Comparison of ENCODE assay signal across 8 mouse cellular contexts in the genomic region with DNA sequence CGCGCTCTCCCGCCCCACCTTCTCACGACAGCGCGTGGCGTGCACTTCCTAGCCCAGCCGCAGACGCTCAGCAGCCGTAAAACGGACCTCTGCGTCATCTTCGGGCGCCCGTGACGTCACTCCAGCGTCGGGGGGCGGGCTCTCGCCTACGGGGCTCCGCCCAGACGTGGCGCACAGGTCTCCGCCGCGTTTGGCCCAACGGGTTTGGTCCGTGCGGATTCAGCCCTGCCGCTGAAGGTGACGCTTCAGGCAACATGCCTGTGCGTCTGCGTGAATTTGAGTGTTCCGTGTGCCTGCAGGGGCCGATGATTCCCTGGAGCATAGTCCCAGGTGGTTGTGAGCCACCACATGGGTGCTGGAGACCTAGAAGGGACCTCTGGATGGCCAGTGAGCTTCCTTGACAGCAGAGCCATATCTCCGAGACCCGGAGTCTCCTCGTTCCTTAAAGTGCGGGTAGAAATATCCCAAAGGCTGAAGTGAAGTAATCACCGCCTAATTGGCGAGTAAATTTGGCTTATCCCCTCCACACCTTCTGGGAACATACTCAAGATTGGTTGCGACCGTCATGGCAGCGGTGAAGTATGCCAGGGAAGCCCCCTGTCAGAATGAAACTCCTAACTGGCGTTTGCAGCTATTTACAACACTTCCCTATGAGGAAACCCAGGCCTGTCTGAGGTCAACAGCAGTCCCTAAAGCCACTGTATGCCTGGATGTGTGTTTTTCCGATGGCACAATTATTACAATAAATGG. TPM values are rescaled to one million over a fixed set of nuclear protein-coding genes. Genes with fewer than 3 reads are reported as not detected.
A peak's percentile ranks its signal among the peaks of the same experiment; 100 is the strongest.
DNase-seq lines count a peak whose midpoint lies in the region; ATAC-seq and TF ChIP-seq lines count a peak whose summit lies in the region.

A gene (minus strand): TSS at position 110 of the 750 bp plus-strand sequence.

- H3K27ac ChIP-seq in hindbrain, embryonic 13.5 days: peak within 1 kb of the TSS; percentile 90

- H3K9me3 ChIP-seq in hindbrain, embryonic 13.5 days: no peaks in the 10 kb centered on the region

- in situ Hi-C loops in Patski (cut with MboI; ENCODE audit: low pct_unique_long_range_greater_than_20kb): no loop called here

- DNase-seq in Patski (ENCODE audit: low read depth, low spot score): peak; percentile 82
- peak; percentile 99 for DNase-seq in cerebellum, postnatal 14 days
- peak; percentile 89 to 95 for DNase-seq in frontal cortex, postnatal 14 days (ENCODE audit: low spot score in 2 of 2)
- peak; percentile 99 for DNase-seq in layer of hippocampus, postnatal 25 days (ENCODE audit: extremely low spot score in 1 of 2, low spot score in 1 of 2)
- DNase-seq in lung, postnatal 25 days (ENCODE audit: low spot score): peak; percentile 95
- DNase-seq in retina, embryonic 14.5 days (ENCODE audit: low spot score): peak; percentile 99
- DNase-seq in thymus, postnatal 4 days: peak; percentile 99

- H3K27me3 ChIP-seq in Patski: no peaks in the 10 kb centered on the region
- no peaks in the 10 kb centered on the region for H3K27me3 ChIP-seq in hindbrain, embryonic 13.5 days

- peak; percentile 94 for ATAC-seq in Patski
- ATAC-seq in hindbrain, embryonic 13.5 days (ENCODE audit: low FRiP score): peak; percentile 99

- peaks cover 4% of the 10 kb centered on the region; the same call in 1 of the 2 replicates for H3K36me3 ChIP-seq in hindbrain, embryonic 13.5 days

- H3K4me3 ChIP-seq in hindbrain, embryonic 13.5 days: peak within 1 kb of the TSS; percentile 64

- POLR2A ChIA-PET in Patski (lab: Charles Lee): interaction anchor here (0.6 to 1.8 kb wide), 7 partner anchors 11 to 411 kb away, joined by 3 to 8 read pairs (median 3); a partner anchor contains a TSS

- peak within 1 kb of the TSS; percentile 86 for H3K9ac ChIP-seq in hindbrain, embryonic 13.5 days

- CTCF ChIA-PET in Patski (lab: Charles Lee): interaction anchor here (0.8 to 4.1 kb wide), 7 partner anchors 9 to 71 kb away, joined by 3 to 35 read pairs (median 4); a partner anchor contains a TSS

- under 1% methylated on average over 47 of the region's 47 CpGs for WGBS in hindbrain, embryonic 13.5 days

- peak within 1 kb of the TSS; percentile 66 for H3K4me2 ChIP-seq in hindbrain, embryonic 13.5 days

- TF ChIP-seq CTCF in Patski (IDR thresholded peaks at IDR 0.05): no peak

- H3K4me1 ChIP-seq in hindbrain, embryonic 13.5 days (replicated peaks): peaks cover 12% of the 10 kb centered on the region

RNA-seq across cellular contexts. Expression of the gene that starts here (rescaled TPM):
- 17.1 TPM for polyA plus RNA-seq in Patski (2021)
- 19.6 and 21.3 TPM in 2 replicates for polyA plus RNA-seq in hindbrain, embryonic 13.5 days (2015; fragmentation: Nextera tagmentation; extraction: Ambion mirVana)
- 10 to 100 TPM; 17.4 to 23.2 TPM for total RNA-seq in layer of hippocampus, postnatal 25 days (2021)

Comparison
In these comparisons a context has a peak if more than half of its experiments do, and no peak if none do; other contexts are left out.
1. Peak in every context shown above with its lines: DNase-seq, ATAC-seq, H3K4me3 ChIP-seq and H3K27ac ChIP-seq.